Mouse (Mus musculus) right cerebral cortex, postnatal 25 days (tissue): ENCODE measurements around the gene Tle6.

ENCODE experiments used
- DNase-seq: peaks from one replicate; pipeline ENCODE4 v3.0.0; 2022

The Tle6 gene

GRCm38 (mm10) chr10:81588739-81589138 is 12.1 kb downstream of the Tle6 start:
- no peak for DNase-seq

DNA sequence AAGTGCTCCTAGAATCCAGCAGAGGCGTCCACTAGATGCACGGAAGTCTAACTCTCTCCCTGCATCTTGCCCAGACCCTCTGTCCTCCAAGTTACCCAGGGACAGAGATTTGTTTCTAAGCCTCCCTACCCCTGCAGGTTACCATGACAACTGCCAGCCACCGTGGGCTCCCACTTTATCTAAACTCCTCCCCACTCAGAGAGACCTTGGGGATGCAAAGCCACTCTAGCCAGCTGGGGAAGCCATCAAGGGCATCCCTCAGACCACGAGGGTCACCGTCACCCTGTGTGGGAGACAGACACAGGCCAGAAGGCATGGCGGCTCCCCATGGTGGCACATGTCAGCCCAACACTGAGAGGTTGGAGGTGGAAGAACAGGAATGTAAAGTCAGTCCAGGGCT is 17.5 kb downstream of the Tle6 start:
- DNase-seq, result no peak

- DNase-seq, result no peak
These were observed 20.3 kb downstream of the Tle6 start for GRCm38 (mm10) chr10:81580441-81581070.

DNA sequence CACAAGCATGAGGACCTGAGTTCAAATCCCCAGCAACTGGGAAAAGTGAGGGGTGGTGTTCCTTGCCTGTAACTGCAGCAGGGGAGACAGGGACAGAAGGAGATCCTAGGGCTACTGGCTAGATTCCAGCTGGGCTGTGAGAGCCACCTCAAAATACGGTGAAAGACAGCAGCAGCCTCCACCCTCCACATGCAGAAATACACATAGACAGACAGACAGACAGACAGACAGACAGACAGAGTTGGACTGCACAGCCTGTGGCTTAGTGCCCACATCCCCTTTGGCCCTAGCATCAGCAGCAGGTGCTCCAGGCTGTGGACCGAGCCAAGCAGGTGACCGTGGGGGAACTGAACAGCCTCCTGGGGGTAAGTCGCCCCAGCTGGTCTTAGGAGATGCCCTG is 20.9 kb downstream of the Tle6 start:
- no peak for DNase-seq

GRCm38 (mm10) chr10:81575695-81576094 is 25.2 kb downstream of the Tle6 start:
- DNase-seq, result no peak

- DNase-seq, result peak; percentile 69
These were observed 25.7 kb downstream of the Tle6 start for GRCm38 (mm10) chr10:81575208-81575631.

- DNase-seq, result no peak
These were observed 26.5 kb downstream of the Tle6 start, which contains the start of gene Tle2 for GRCm38 (mm10) chr10:81574081-81575056. TSS of gene Tle2 (plus strand) at chr10:81574561.

DNA sequence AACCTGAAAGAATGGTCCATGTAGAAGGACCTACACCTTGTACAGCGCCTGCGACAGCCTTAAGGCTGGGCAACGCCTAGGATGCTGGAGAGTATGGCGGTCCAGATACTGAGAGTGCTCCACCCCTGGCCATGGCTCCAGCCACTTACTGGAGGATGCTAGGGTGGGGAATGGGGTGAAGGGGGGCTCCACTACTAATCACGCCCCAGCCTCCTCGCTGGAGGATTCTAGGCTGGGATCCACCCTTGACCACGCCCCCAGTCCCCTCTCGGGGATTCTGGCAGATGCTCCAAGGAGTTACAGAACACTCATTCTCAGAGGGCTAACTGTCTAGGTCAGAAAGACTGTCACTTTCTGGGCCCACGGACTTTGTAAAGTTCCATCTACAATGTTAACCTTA is 27.9 kb downstream of the Tle6 start:
- DNase-seq, result no peak

- DNase-seq, result no peak
These were observed 28.7 kb downstream of the Tle6 start for GRCm38 (mm10) chr10:81572133-81572671.

GRCm38 (mm10) chr10:81571501-81571876 is 29.4 kb downstream of the Tle6 start:
- peak; percentile 98 for DNase-seq

DNA sequence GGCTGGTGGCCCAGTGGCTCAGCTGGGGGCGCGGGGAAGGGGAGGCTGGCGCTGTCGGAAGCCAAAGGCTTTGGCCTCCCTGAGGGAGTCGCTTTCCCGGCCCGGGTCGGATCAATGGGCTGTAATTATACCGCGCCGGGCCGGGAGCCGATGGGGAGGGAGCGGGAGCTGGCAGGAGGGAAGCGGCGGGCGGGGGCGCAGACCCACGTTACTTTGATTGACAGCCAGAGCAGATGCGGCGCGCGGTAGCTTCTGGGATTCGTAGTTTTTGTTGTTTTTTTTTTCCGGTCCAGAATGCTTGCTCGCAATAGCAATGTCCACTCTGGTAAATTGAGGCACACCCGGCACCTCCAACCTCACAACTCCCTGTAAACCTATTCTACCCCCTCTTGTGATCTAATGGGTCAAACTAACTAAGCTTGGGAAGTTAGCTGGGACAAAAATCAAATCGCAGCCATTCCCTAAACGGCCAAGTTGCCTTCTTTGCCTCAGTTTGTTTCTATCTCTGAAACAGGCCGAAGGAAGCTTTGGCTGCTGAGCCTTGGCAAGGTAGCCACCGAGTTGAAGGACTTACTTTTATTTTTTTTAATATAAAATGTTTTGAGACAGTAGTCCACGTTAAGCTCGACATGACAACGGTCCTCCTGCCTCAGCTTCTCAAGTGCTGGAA is 29.9 kb downstream of the Tle6 start:
- peak; percentile 93 for DNase-seq

- no peak for DNase-seq
These were observed 30.6 kb downstream of the Tle6 start for GRCm38 (mm10) chr10:81570238-81570800.

DNA sequence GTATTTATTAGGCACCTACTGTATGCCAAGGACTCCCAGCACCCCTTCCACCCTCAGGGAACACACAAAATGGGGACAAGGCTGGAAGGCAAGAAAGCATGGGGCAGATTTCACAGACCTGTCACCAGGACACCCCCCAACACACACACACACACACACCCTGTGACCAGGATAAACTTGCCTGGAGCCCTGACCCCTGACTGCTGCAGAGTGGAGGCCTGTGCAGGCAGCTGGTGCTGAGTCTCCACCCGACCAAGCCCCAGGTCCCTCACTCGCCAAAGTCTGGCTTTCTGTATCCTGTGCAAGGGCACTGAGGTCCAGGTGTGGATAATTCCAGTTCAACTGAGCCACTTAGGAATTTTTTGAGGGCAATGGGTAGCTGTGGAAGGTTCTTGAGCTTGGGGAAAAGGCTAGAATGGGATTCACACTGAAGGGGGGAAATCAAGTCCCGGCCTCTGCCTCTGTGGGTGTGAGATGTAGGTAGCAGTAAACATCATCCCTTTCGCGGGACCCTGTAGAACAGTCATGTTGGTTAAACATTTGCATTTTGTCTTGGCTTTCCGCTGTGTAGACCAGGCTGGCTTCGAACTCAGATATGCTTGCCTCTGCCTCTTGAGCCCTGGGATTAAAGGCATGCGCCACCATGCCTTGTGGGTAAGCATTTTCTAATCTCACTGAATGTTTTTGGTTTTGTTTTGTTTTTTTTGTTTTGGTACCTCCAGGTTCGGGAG is 31.2 kb downstream of the Tle6 start:
- no peak for DNase-seq

- DNase-seq, result no peak
These were observed 32.3 kb downstream of the Tle6 start for GRCm38 (mm10) chr10:81568381-81569191.

DNA sequence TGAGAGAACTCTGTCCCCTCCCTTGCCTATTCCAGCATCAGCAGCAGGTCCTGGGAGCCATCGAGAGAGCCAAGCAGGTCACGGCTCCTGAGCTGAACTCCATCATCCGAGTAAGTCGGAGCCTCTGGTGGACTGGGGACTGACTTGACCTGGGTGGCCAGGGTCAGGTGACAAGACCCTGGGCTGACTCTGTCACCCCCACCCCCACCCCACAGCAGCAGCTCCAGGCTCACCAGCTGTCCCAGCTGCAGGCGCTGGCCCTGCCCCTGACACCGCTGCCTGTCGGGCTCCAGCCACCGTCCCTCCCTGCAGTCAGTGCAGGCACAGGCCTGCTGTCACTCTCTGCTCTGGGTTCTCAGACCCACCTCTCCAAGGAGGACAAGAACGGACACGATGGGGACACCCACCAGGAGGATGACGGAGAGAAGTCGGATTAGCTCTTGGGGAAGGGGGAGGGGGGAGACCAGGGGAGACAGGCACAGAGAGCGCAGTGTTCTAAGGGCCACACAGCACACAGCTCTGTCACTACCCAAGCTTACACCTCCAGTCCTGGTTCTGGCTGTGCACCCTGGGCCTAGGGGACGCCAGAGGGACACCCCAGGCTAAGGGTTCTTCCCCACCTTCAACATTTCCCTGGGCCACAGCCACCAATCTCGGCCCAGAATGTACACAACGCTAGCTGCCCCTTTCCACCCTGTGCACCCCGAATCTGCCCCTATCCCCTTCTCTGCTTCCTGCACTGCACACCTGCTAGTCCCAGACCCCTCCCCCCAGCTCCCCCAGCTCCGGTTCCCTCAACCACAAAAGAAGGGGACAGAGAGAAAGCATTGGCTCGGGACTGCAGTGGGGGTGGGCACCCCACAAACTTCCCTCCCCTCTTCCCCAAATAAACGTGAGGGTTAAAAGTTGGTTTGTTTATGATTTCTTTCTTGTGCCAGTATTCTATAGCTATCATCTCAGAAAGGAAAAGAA is 35.3 kb downstream of the Tle6 start:
- no peak for DNase-seq

DNA sequence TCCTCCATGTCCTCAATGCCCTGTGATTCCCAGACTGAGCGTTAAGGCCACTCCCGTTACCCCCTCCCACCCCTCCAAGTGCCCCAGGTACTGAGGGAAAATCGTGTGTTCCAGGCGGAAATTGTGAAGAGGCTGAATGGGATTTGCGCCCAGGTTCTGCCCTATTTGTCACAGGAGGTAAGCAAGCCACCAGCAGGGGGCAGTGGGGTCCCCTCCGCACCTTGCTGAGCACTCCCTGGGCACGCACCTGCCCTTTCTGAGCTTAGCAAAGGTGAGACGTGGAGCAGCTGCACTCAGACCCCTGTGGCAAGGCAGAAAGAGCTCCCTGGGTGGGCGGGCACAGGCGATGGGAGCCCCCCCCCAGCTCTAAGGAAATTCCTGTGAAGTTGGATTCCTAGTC is 36.1 kb downstream of the Tle6 start:
- no peak for DNase-seq

DNA sequence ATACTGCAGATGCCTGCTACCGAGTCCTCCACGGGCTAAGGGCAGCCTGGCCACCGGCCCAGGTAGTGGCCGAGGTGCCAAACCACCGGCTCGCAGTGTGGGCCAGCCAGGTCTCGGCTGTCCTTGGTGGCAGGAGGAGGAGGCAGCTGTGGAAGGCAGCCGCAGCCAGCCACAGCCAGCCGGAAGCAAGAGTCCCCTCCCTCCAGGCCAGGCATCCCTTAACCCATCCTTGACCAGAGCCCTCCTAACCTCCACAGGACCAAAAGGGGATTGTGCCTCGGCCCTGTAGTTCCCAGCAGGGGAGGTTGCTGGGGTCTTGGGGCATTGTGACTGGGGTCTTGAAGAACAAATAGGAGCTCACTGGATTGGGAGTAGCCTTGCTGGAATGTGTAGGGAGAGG is 36.7 kb downstream of the Tle6 start:
- no peak for DNase-seq

GRCm38 (mm10) chr10:81563481-81563880 is 37.4 kb downstream of the Tle6 start:
- DNase-seq, result no peak

GRCm38 (mm10) chr10:81562411-81562810 is 38.5 kb downstream of the Tle6 start:
- no peak for DNase-seq
